Mouse (Mus musculus) liver, postnatal 0 days (tissue): ENCODE measurements at regions not wholly inside any gene's neighbourhood (a gene's known extent, or its start where the extent isn't known, plus 50 kb on each side); places are given as distances from the start of the nearest gene placed in this dataset.

Experiments used
- ATAC-seq: fragments of 200-750 bp; cut with Nextera tagmentation; 2 replicates; pipeline ENCODE4 v1.8.0; 2017; ENCODE audit warnings: mild to moderate bottlenecking, moderate library complexity
- DNase-seq: peaks from one replicate; pipeline ENCODE4 v3.0.0-alpha.2; 2016
- H3K27ac ChIP-seq: fragments of 300-500 bp; sonication (generic); 2 replicates; pipeline ENCODE4 v1.5.1; 2014; ENCODE audit warnings: antibody characterized with exemption, moderate library complexity, mild to moderate bottlenecking, low read depth
- H3K27me3 ChIP-seq: fragments of 300-500 bp; sonication (generic); 2 replicates; pipeline ENCODE4 v1.6.1; 2014; ENCODE audit warnings: low read length, control low read depth, mixed read lengths; ENCODE audit not compliant: insufficient read depth
- H3K36me3 ChIP-seq: fragments of 300-500 bp; sonication (generic); replicated peaks from 2 replicates; pipeline ENCODE4 v1.6.1; 2014; ENCODE audit warnings: mild to moderate bottlenecking, control low read depth, low read length, moderate library complexity, mixed read lengths; ENCODE audit not compliant: insufficient read depth
- H3K4me1 ChIP-seq: fragments of 300-500 bp; sonication (generic); 2 replicates; pipeline ENCODE4 v1.6.1; 2014; ENCODE audit warnings: antibody characterized with exemption, mild to moderate bottlenecking, control low read depth; ENCODE audit not compliant: insufficient read depth
- H3K4me2 ChIP-seq: fragments of 300-500 bp; sonication (generic); 2 replicates; pipeline ENCODE4 v1.6.1; 2014; ENCODE audit warnings: low read depth, mild to moderate bottlenecking, low read length, moderate library complexity, mixed read lengths
- H3K4me3 ChIP-seq: fragments of 300-500 bp; sonication (generic); 2 replicates; pipeline ENCODE4 v1.5.1; 2014; ENCODE audit warnings: low read depth, low read length
- H3K9ac ChIP-seq: fragments of 300-500 bp; sonication (generic); replicated peaks from 2 replicates; pipeline ENCODE4 v1.6.1; 2014; ENCODE audit warnings: mild to moderate bottlenecking, moderate library complexity
- H3K9me3 ChIP-seq: fragments of 300-500 bp; sonication (generic); 2 replicates; pipeline ENCODE4 v1.6.1; 2016; ENCODE audit warnings: mild to moderate bottlenecking, control low read depth, low read length, mixed read lengths
- CTCF ChIP-seq: sonication (generic); IDR thresholded peaks from 2 replicates; pipeline ENCODE4 v1.5.1; 2016; ENCODE audit warnings: antibody characterized with exemption, low read depth
- EP300 ChIP-seq: IDR thresholded peaks from 2 replicates; pipeline ENCODE4 v1.6.1; 2016; ENCODE audit warnings: antibody characterized with exemption, low read depth, mild to moderate bottlenecking
- WGBS: fragments of 180-500 bp; shearing (Covaris S2); extraction: QIAGEN DNeasy Blood & Tissue Kit; methylation state at CpG from one replicate; pipeline ENCODE4 v1.1.7; 2014; ENCODE audit not compliant: insufficient replicate concordance; 5-methylcytosine and 5-hydroxymethylcytosine counted together

GRCm38 (mm10) chr13:45235236-45235635 is 154.3 kb upstream of the Mylip start:
- Histone ChIP-seq H3K4me1 (no peaks in the 10 kb centered on the region), H3K9me3 (peaks cover 11% of the 10 kb centered on the region), H3K4me3 (no peak overlapping the region), H3K4me2 (no peak overlapping the region), H3K9ac (no peak overlapping the region), H3K27me3 (peaks cover 69% of the 10 kb centered on the region), H3K36me3 (no peaks in the 10 kb centered on the region), H3K27ac (no peak overlapping the region)
- TF ChIP-seq EP300 (no peak), CTCF (no peak)
- no peak for ATAC-seq
- DNase-seq: no peak
- 68% methylated on average over 5 of the region's 5 CpGs for WGBS

GRCm38 (mm10) chr13:45238258-45238657 is 151.3 kb upstream of the Mylip start:
- TF ChIP-seq CTCF (no peak), EP300 (no peak)
- H3K9ac ChIP-seq: no peak overlapping the region
- H3K4me1 ChIP-seq: no peaks in the 10 kb centered on the region
- H3K9me3 ChIP-seq: peaks cover 11% of the 10 kb centered on the region
- ATAC-seq (no peak), DNase-seq (no peak)
- 73% methylated on average over 7 of the region's 7 CpGs for WGBS
- no peak overlapping the region for H3K4me2 ChIP-seq
- H3K27ac ChIP-seq: no peak overlapping the region
- H3K4me3 ChIP-seq: no peak overlapping the region
- no peaks in the 10 kb centered on the region for H3K36me3 ChIP-seq
- peaks cover 69% of the 10 kb centered on the region for H3K27me3 ChIP-seq

GRCm38 (mm10) chr13:45239153-45239552 is 150.4 kb upstream of the Mylip start:
- Histone ChIP-seq H3K9me3 (peaks cover 11% of the 10 kb centered on the region), H3K27ac (no peak overlapping the region), H3K36me3 (no peaks in the 10 kb centered on the region), H3K4me3 (no peak overlapping the region), H3K4me1 (no peaks in the 10 kb centered on the region), H3K4me2 (no peak overlapping the region), H3K27me3 (peaks cover 71% of the 10 kb centered on the region), H3K9ac (no peak overlapping the region)
- TF ChIP-seq EP300 (no peak), CTCF (no peak)
- 72% methylated on average over 9 of the region's 9 CpGs for WGBS
- DNase-seq (no peak), ATAC-seq (no peak)

- no peaks in the 10 kb centered on the region for H3K4me1 ChIP-seq
- no peak overlapping the region for H3K9ac ChIP-seq
- no peaks in the 10 kb centered on the region for H3K36me3 ChIP-seq
- peaks cover 11% of the 10 kb centered on the region for H3K9me3 ChIP-seq
- H3K4me3 ChIP-seq: no peak overlapping the region
- DNase-seq: no peak
- ATAC-seq: no peak
- WGBS: 78% methylated on average over 13 of the region's 13 CpGs
- H3K27me3 ChIP-seq: peaks cover 77% of the 10 kb centered on the region
- TF ChIP-seq CTCF: no peak; the same call in 1 of the 2 replicates
- no peak for TF ChIP-seq EP300
- H3K4me2 ChIP-seq: no peak overlapping the region
- H3K27ac ChIP-seq: no peak overlapping the region
Observed at GRCm38 (mm10) chr13:45240009-45240653, 149.4 kb upstream of the Mylip start.

GRCm38 (mm10) chr13:45242261-45242660 is 147.3 kb upstream of the Mylip start:
- Histone ChIP-seq H3K4me2 (no peak overlapping the region), H3K9ac (no peak overlapping the region), H3K27me3 (peaks cover 74% of the 10 kb centered on the region), H3K4me1 (no peaks in the 10 kb centered on the region), H3K4me3 (no peak overlapping the region), H3K36me3 (no peaks in the 10 kb centered on the region), H3K27ac (no peak overlapping the region), H3K9me3 (no peaks in the 10 kb centered on the region)
- WGBS: 76% methylated on average over 3 of the region's 3 CpGs
- TF ChIP-seq EP300 (no peak), CTCF (no peak)
- DNase-seq (no peak), ATAC-seq (no peak)

GRCm38 (mm10) chr13:45242750-45243149 is 146.8 kb upstream of the Mylip start:
- no peak for TF ChIP-seq CTCF
- TF ChIP-seq EP300: no peak
- Histone ChIP-seq H3K27me3 (peaks cover 74% of the 10 kb centered on the region), H3K27ac (no peak overlapping the region), H3K4me3 (no peak overlapping the region), H3K9ac (no peak overlapping the region), H3K4me2 (no peak overlapping the region), H3K4me1 (no peaks in the 10 kb centered on the region), H3K9me3 (no peaks in the 10 kb centered on the region), H3K36me3 (no peaks in the 10 kb centered on the region)
- WGBS: 78% methylated on average over 12 of the region's 12 CpGs
- DNase-seq: no peak
- ATAC-seq: no peak
